Mouse (Mus musculus): ENCODE results near the gene Rps8. TPM values are rescaled to one million over a fixed set of nuclear protein-coding genes. Genes with fewer than 3 reads are reported as not detected.

Gene Rps8
- total RNA-seq (2012; rRNA removed) (4,560 and 5,186 TPM in 2 replicates), polyA plus RNA-seq (2012; ENCODE audit: insufficient read depth in 1 of 2, insufficient read length in 2 of 2, low read depth in 1 of 2, low replicate concordance in 2 of 2, missing spikeins in 1 of 2) (1,000 to 10,000 TPM; 1,132 to 1,156 TPM)

- H3K27ac ChIP-seq (ENCODE audit: control insufficient read depth, low read depth, low read length), result peak within 1 kb of the TSS; percentile 74
- peaks cover 38% of the 10 kb centered on the region for H3K79me2 ChIP-seq (ENCODE audit: control insufficient read depth, insufficient read depth, low read length, poor library complexity)
- no peaks in the 10 kb centered on the region for H3K9me3 ChIP-seq (replicated peaks; ENCODE audit: insufficient read depth, low read length)
- peak; percentile 94 for DNase-seq (ENCODE audit: low read depth, low spot score)
- peaks cover 16 to 19% of the 10 kb centered on the region in 2 experiments for H3K36me3 ChIP-seq (ENCODE audit: control insufficient read depth in 1 of 2, insufficient read depth in 2 of 2, low read length in 2 of 2)
- peaks cover 0 to 18% of the 10 kb centered on the region in 2 experiments; a peak in 2 of 4 replicates for H3K4me1 ChIP-seq (ENCODE audit: control insufficient read depth in 1 of 2, insufficient read depth in 2 of 2, low read length in 2 of 2)
- no peaks in the 10 kb centered on the region for H3K27me3 ChIP-seq (ENCODE audit: control insufficient read depth in 1 of 2, insufficient read depth in 2 of 2, low read length in 2 of 2)
- H3K9ac ChIP-seq (ENCODE audit: control insufficient read depth, low read depth, low read length, poor library complexity, severe bottlenecking), result peak within 1 kb of the TSS; percentile 99
- peak within 1 kb of the TSS; percentile 63 to 97 for H3K4me3 ChIP-seq (ENCODE audit: control insufficient read depth in 1 of 2, insufficient read depth in 1 of 2, low read depth in 2 of 2, low read length in 2 of 2)
- TF ChIP-seq TBP (IDR thresholded peaks at IDR 0.05; ENCODE audit: low read depth, low read length), result peak; percentile 89
- no peak for TF ChIP-seq USF2 (IDR thresholded peaks at IDR 0.05; ENCODE audit: borderline replicate concordance in 1 of 2, insufficient read depth in 1 of 2, low read depth in 1 of 2, low read length in 2 of 2)
- no peak for TF ChIP-seq ZKSCAN1 (IDR thresholded peaks at IDR 0.05; ENCODE audit: low read depth, low read length)
- peak; percentile 69 for TF ChIP-seq KAT2A (conservative IDR thresholded peaks at IDR 0.05; ENCODE audit: low read depth, low read length)
- no peak for TF ChIP-seq SMC3 (IDR thresholded peaks at IDR 0.05; ENCODE audit: low read depth, low read length)
- peak; percentile 98 for TF ChIP-seq NELFE (IDR thresholded peaks at IDR 0.05; ENCODE audit: low read depth, low read length)
- TF ChIP-seq MAZ (IDR thresholded peaks at IDR 0.05; ENCODE audit: low read depth, low read length), result no peak
- TF ChIP-seq MXI1 (IDR thresholded peaks at IDR 0.05; ENCODE audit: low read depth, low read length), result peak; percentile 57
- 0 out of 2 replicates have a peak, but pooled peaks have one; percentile 6 for TF ChIP-seq CHD1 (IDR thresholded peaks at IDR 0.05; ENCODE audit: low read depth, low read length)
- TF ChIP-seq MAFK (IDR thresholded peaks at IDR 0.05; ENCODE audit: borderline replicate concordance, low read depth, low read length), result no peak
- TF ChIP-seq USF1 (IDR thresholded peaks at IDR 0.05; ENCODE audit: low read depth, low read length), result no peak
- TF ChIP-seq POLR2AphosphoS5 (IDR thresholded peaks at IDR 0.05; ENCODE audit: borderline replicate concordance, low read depth, low read length), result peak; percentile 53; the same call in 1 of the 2 replicates
- TF ChIP-seq NRF1 (IDR thresholded peaks at IDR 0.05; ENCODE audit: insufficient read depth, low read depth, low read length, poor library complexity, severe bottlenecking), result no peak
- TF ChIP-seq E2F4 (IDR thresholded peaks at IDR 0.05; ENCODE audit: borderline replicate concordance, low read depth, low read length), result no peak
- no peak for TF ChIP-seq GATA1 (IDR thresholded peaks at IDR 0.05; ENCODE audit: low read depth, low read length)
- TF ChIP-seq CHD2 (IDR thresholded peaks at IDR 0.05; ENCODE audit: low read length), result no peak
- TF ChIP-seq MYC (IDR thresholded peaks at IDR 0.05; ENCODE audit: low read depth, low read length), result peak; percentile 79
- no peak for TF ChIP-seq MEF2A (IDR thresholded peaks at IDR 0.05; ENCODE audit: extremely low read depth, insufficient replicate concordance, low read depth, low read length, poor library complexity, severe bottlenecking)
- TF ChIP-seq JUND (IDR thresholded peaks at IDR 0.05; ENCODE audit: low read depth, low read length), result no peak
- no peak for TF ChIP-seq ETS1 (IDR thresholded peaks at IDR 0.05; ENCODE audit: low read depth, low read length)
- no peak for TF ChIP-seq CTCF (IDR thresholded peaks at IDR 0.05 in 2 of 3, conservative IDR thresholded peaks at IDR 0.05 in 1 of 3; ENCODE audit: control insufficient read depth in 1 of 3, insufficient read depth in 1 of 3, low read depth in 2 of 3, low read length in 3 of 3, poor library complexity in 1 of 3, severe bottlenecking in 1 of 3)
- peak; percentile 81 for TF ChIP-seq HCFC1 (IDR thresholded peaks at IDR 0.05; ENCODE audit: low read depth, low read length)
- TF ChIP-seq MYB (IDR thresholded peaks at IDR 0.05; ENCODE audit: low read depth, low read length), result no peak
- peak; percentile 97 for TF ChIP-seq ZMIZ1 (IDR thresholded peaks at IDR 0.05; ENCODE audit: low read depth, low read length)
- TF ChIP-seq SIN3A (IDR thresholded peaks at IDR 0.05; ENCODE audit: low read length), result no peak; the same call in 1 of the 2 replicates
- no peak for TF ChIP-seq RCOR1 (IDR thresholded peaks at IDR 0.05; ENCODE audit: low read depth, low read length)
- TF ChIP-seq POLR2A (IDR thresholded peaks at IDR 0.05; ENCODE audit: control insufficient read depth in 1 of 2, insufficient read depth in 1 of 2, low read depth in 1 of 2, low read length in 2 of 2, poor library complexity in 1 of 2), result peak; percentile 92 to 96
- TF ChIP-seq UBTF (IDR thresholded peaks at IDR 0.05; ENCODE audit: borderline replicate concordance, insufficient read depth, low read depth, low read length), result no peak
- no peak for TF ChIP-seq TAL1 (IDR thresholded peaks at IDR 0.05; ENCODE audit: low read length)
- peak; percentile 78 for TF ChIP-seq ZNF384 (IDR thresholded peaks at IDR 0.05; ENCODE audit: low read depth, low read length)
- TF ChIP-seq ELF1 (IDR thresholded peaks at IDR 0.05; ENCODE audit: low read depth, low read length), result peak; percentile 77
- peak; percentile 84 for TF ChIP-seq TCF12 (IDR thresholded peaks at IDR 0.05; ENCODE audit: low read depth, low read length)
- no peak for TF ChIP-seq GABPA (IDR thresholded peaks at IDR 0.05; ENCODE audit: low read depth, low read length)
- no peak for TF ChIP-seq RAD21 (IDR thresholded peaks at IDR 0.05; ENCODE audit: low read depth, low read length)
- TF ChIP-seq ZC3H11A (IDR thresholded peaks at IDR 0.05; ENCODE audit: low read depth, low read length), result no peak
- TF ChIP-seq POLR2AphosphoS2 (IDR thresholded peaks at IDR 0.05; ENCODE audit: low read length), result peak; percentile 93
These were observed at the start of gene Rps8 for GRCm38 (mm10) chr4:117155792-117156355. Rps8 (minus strand) TSS chr4:117156243.

Measured in MEL (cell line).